ENCODE assay signal across 26 mouse cellular contexts in genomic region chr10:25321198-25321597, GRCm38 (mm10). TPM values are rescaled to one million over a fixed set of nuclear protein-coding genes. Genes with fewer than 3 reads are reported as not detected.
DNase-seq lines count a peak whose midpoint lies in the region; ATAC-seq lines count a peak whose summit lies in the region.
"Had no signal": no experiment of that assay in that cellular context is flagged by ENCODE, and none has a peak within 500 bp of the region (broad histone marks: within the 10 kb centered on the region; RNA-seq: fewer than 3 reads in every experiment).

No protein-coding gene starts in this region.

- H3K27ac ChIP-seq in macrophage: peak overlapping the region; percentile 28
- H3K27ac ChIP-seq: embryonic facial prominence, embryonic 10.5 days; embryonic facial prominence, embryonic 13.5 days; forebrain, embryonic 12.5 days; hindbrain, embryonic 12.5 days; intestine, embryonic 15.5 days had no signal

- H3K36me3 ChIP-seq in macrophage (ENCODE audit: inconsistent target): no peaks in the 10 kb centered on the region
- H3K36me3 ChIP-seq: embryonic facial prominence, embryonic 10.5 days; embryonic facial prominence, embryonic 13.5 days; forebrain, embryonic 12.5 days; hindbrain, embryonic 12.5 days; intestine, embryonic 15.5 days had no signal

- peak; percentile 60; the same call in 1 of the 2 replicates for ATAC-seq in monocyte, adult 5-6 weeks (replicated peaks; ENCODE audit: insufficient number of reproducible peaks, low FRiP score, low TSS enrichment, poor library complexity, severe bottlenecking)
- ATAC-seq: activated CD4-positive, CD25-positive, alpha-beta regulatory T cell, adult 4 months; CD4-positive, CD25-positive, alpha-beta regulatory T cell, adult 4 months; forebrain, embryonic 16.5 days; hindbrain, embryonic 16.5 days; intestine, embryonic 15.5 days had no signal

- DNase-seq in lung, postnatal 25 days (ENCODE audit: low spot score): peak; percentile 12
- no peak for DNase-seq in lung, postnatal 14 days
- DNase-seq in NIH3T3 (ENCODE audit: low read depth): peak; percentile 51
- no peak for DNase-seq in adrenal gland, adult 2 months
- no peak for DNase-seq in adrenal gland, postnatal 14 days
- no peak for DNase-seq in frontal cortex, postnatal 25 days (ENCODE audit: low spot score in 2 of 2)
- DNase-seq: adrenal gland, postnatal 10 days; cerebellum, adult 11-12 months; cerebellum, adult 8-10 months; cerebellum, postnatal 10 days; cerebellum, postnatal 36 days; embryo, embryonic 11 days; gastrocnemius, postnatal 36 days; heart, adult 11 months had no signal

- H3K4me3 ChIP-seq in macrophage (ENCODE audit: inconsistent target): no peak overlapping the region
- H3K4me3 ChIP-seq: embryonic facial prominence, embryonic 10.5 days; embryonic facial prominence, embryonic 13.5 days; erythroblast, embryonic 14.5 days; forebrain, embryonic 12.5 days; hindbrain, embryonic 12.5 days; intestine, embryonic 15.5 days had no signal

- WGBS in macrophage (ENCODE audit: missing documents): 49% methylated on average over 4 of the region's 4 CpGs

- no peaks in the 10 kb centered on the region for H3K79me2 ChIP-seq in macrophage (ENCODE audit: inconsistent target)

RNA-seq across cellular contexts. Expression of gene Akap7, which starts 13.5 kb away (rescaled TPM):
- total RNA-seq in macrophage (2018; cell fraction: chromatin; rRNA removed): 10 to 100 TPM; 12.1 to 60.6 (median 42.5) TPM
- 10 to 100 TPM; 13.8 to 22.4 (median 18.9) TPM for total RNA-seq in macrophage (2018; cell fraction: cytosol; rRNA removed)
- total RNA-seq in macrophage (2018; cell fraction: nucleus; rRNA removed): 10 to 100 TPM; 13.8 to 67.6 (median 29.7) TPM
- polyA plus RNA-seq in macrophage (2018): 12.5 to 57.2 TPM (median 15.2 TPM) in 3 replicates
- total RNA-seq in monocyte, adult 5-6 weeks (2017): 17.4 to 28.8 TPM (median 22.7 TPM) in 3 replicates
- 10 to 100 TPM; 70.3 to 73.3 TPM for total RNA-seq in adrenal gland, adult 2 months (2021)
- 1.7 and 1.9 TPM in 2 replicates for polyA plus RNA-seq in adrenal gland, adult 2 months (2012; rRNA removed)
- total RNA-seq in adrenal gland, postnatal 14 days (2021): 65.2 and 68.4 TPM in 2 replicates

RNA-seq across cellular contexts. Expression of gene Epb41l2, which starts 38.4 kb away (rescaled TPM):
- total RNA-seq in macrophage (2018; cell fraction: chromatin; rRNA removed): 1,000 to 10,000 TPM in 2 of 26 experiments, 100 to 1,000 TPM in 24; 195 to 1,240 (median 272) TPM
- total RNA-seq in macrophage (2018; cell fraction: cytosol; rRNA removed): 10 to 100 TPM; 40.0 to 71.2 (median 45.1) TPM
- total RNA-seq in macrophage (2018; cell fraction: nucleus; rRNA removed): 100 to 1,000 TPM; 105 to 802 (median 185) TPM
- polyA plus RNA-seq in macrophage (2018): 42.5 to 101 TPM (median 80.5 TPM) in 3 replicates
- 77.6 to 105 TPM (median 100 TPM) in 3 replicates for total RNA-seq in monocyte, adult 5-6 weeks (2017)
- 10 to 100 TPM; 61.7 to 71.6 TPM for total RNA-seq in adrenal gland, adult 2 months (2021)
- 16.9 and 20.5 TPM in 2 replicates for polyA plus RNA-seq in adrenal gland, adult 2 months (2012; rRNA removed)
- total RNA-seq in adrenal gland, postnatal 14 days (2021): 94.9 and 106 TPM in 2 replicates

Comparison
In these comparisons a context has a peak if more than half of its experiments do, and no peak if none do; other contexts are left out.
1. DNase-seq: peak in lung, postnatal 25 days (single experiment) and NIH3T3 (single experiment); none in lung, postnatal 14 days (single experiment), adrenal gland, adult 2 months (single experiment), adrenal gland, postnatal 14 days (single experiment) and frontal cortex, postnatal 25 days (0 of 2).